Comparison of ENCODE assay signal across 10 mouse cellular contexts in the genomic region with DNA sequence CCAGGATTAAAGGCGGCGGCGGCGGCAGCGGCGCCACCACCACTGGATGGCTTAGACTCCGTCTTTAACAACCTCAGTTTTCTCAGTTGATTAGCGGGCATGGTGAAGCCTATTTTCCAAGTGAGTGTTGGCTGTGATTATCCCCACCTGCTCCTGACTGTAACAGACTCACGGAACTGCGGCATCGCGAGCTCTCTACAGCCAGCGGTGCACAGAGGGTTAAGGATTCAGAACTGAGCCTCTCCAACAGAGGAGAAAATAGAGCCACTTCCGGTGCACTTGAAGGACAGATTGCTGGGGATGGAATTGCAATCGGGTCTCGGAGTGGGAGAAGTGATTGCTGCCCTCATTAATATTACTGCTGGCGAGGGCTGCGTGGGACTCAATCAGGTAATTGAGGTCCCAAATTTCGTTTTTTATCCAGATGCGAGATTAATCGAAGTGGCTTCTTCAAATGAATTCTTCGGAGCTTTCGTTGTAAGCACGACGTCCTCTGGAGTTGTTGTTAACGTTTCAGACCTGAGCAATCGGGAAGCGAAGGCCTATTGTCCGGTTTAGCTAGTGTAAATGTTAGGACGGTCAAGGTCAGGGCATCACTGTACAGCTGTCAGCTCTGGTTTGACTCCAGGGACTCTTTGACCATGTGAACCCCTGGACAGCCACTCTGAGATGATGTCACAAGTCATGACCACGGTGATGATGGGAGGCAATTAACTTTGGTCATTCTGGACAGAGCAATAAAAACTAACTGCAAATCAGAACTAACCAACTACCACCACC.
DNase-seq lines count a peak whose midpoint lies in the region; ATAC-seq lines count a peak whose summit lies in the region.
"Had no signal": no experiment of that assay in that cellular context is flagged by ENCODE, and none has a peak within 500 bp of the region (broad histone marks: within the 10 kb centered on the region; RNA-seq: fewer than 3 reads in every experiment).

No protein-coding gene starts in this region.

- no peak for ATAC-seq in kidney, embryonic 14.5 days (ENCODE audit: low FRiP score, low TSS enrichment)
- ATAC-seq in embryonic facial prominence, embryonic 12.5 days (ENCODE audit: insufficient number of reproducible peaks, insufficient read depth, low FRiP score, low TSS enrichment) = no peak
- ATAC-seq in hindbrain, embryonic 15.5 days (ENCODE audit: low FRiP score, low read depth) = no peak
- no peak for ATAC-seq in midbrain, embryonic 16.5 days
- ATAC-seq: CD4-positive, CD25-positive, alpha-beta regulatory T cell, adult 4 months had no signal

- 51% methylated on average over 31 of the region's 31 CpGs for WGBS in kidney, embryonic 14.5 days
- 45% methylated on average over 31 of the region's 31 CpGs for WGBS in embryonic facial prominence, embryonic 12.5 days
- 69% methylated on average over 31 of the region's 31 CpGs for WGBS in hindbrain, embryonic 15.5 days
- WGBS in midbrain, embryonic 16.5 days = 56% methylated on average over 31 of the region's 31 CpGs

- H3K4me3 ChIP-seq in kidney, embryonic 14.5 days (ENCODE audit: low read length) = peak overlapping the region; percentile 12; the same call in 1 of the 2 replicates
- H3K4me3 ChIP-seq in embryonic facial prominence, embryonic 12.5 days = peak overlapping the region; percentile 2
- H3K4me3 ChIP-seq in hindbrain, embryonic 15.5 days = 0 out of 2 replicates have a peak overlapping the region, but pooled peaks have one; percentile 5
- peak overlapping the region; percentile 9 for H3K4me3 ChIP-seq in midbrain, embryonic 16.5 days (ENCODE audit: low read depth, low read length)
- H3K4me3 ChIP-seq: megakaryocyte, embryonic 14.5 days had no signal

- no peak overlapping the region for H3K9ac ChIP-seq in kidney, embryonic 14.5 days (ENCODE audit: low read depth, low read length)
- no peak overlapping the region for H3K9ac ChIP-seq in embryonic facial prominence, embryonic 12.5 days
- H3K9ac ChIP-seq in hindbrain, embryonic 15.5 days = no peak overlapping the region
- H3K9ac ChIP-seq in midbrain, embryonic 16.5 days (ENCODE audit: low read depth, low read length) = peak overlapping the region; percentile 31; the same call in 1 of the 2 replicates

- H3K27me3 ChIP-seq in kidney, embryonic 14.5 days (ENCODE audit: control insufficient read depth, insufficient read depth, low read length) = no peaks in the 10 kb centered on the region
- no peaks in the 10 kb centered on the region for H3K27me3 ChIP-seq in embryonic facial prominence, embryonic 12.5 days
- no peaks in the 10 kb centered on the region for H3K27me3 ChIP-seq in hindbrain, embryonic 15.5 days
- no peaks in the 10 kb centered on the region for H3K27me3 ChIP-seq in midbrain, embryonic 16.5 days (ENCODE audit: control insufficient read depth, insufficient read depth, low read depth, low read length)

- H3K4me2 ChIP-seq in kidney, embryonic 14.5 days (replicated peaks; ENCODE audit: low read depth, low read length) = peak overlapping the region; percentile 21
- H3K4me2 ChIP-seq in embryonic facial prominence, embryonic 12.5 days (replicated peaks) = peak overlapping the region; percentile 36
- peak overlapping the region; percentile 36 for H3K4me2 ChIP-seq in hindbrain, embryonic 15.5 days
- H3K4me2 ChIP-seq in midbrain, embryonic 16.5 days (ENCODE audit: low read length) = peak overlapping the region; percentile 37

- no peak overlapping the region for H3K27ac ChIP-seq in kidney, embryonic 14.5 days (ENCODE audit: low read depth, low read length)
- no peak overlapping the region for H3K27ac ChIP-seq in embryonic facial prominence, embryonic 12.5 days
- 0 out of 2 replicates have a peak overlapping the region, but pooled peaks have one; percentile 4 for H3K27ac ChIP-seq in hindbrain, embryonic 15.5 days (replicated peaks)
- peak overlapping the region; percentile 26 for H3K27ac ChIP-seq in midbrain, embryonic 16.5 days (ENCODE audit: low read length)

- DNase-seq in kidney, adult 9 months = no peak
- no peak for DNase-seq in cerebellum, postnatal 36 days
- no peak for DNase-seq in urinary bladder, adult 18-20 months (ENCODE audit: low spot score in 2 of 2)
- DNase-seq in lung, postnatal 36 days = no peak

- peaks cover 7% of the 10 kb centered on the region; the same call in 1 of the 2 replicates for H3K4me1 ChIP-seq in kidney, embryonic 14.5 days (ENCODE audit: control insufficient read depth, insufficient read depth, low read length)
- no peaks in the 10 kb centered on the region for H3K4me1 ChIP-seq in embryonic facial prominence, embryonic 12.5 days
- no peaks in the 10 kb centered on the region; the same call in 1 of the 2 replicates for H3K4me1 ChIP-seq in hindbrain, embryonic 15.5 days (replicated peaks)
- H3K4me1 ChIP-seq in midbrain, embryonic 16.5 days (ENCODE audit: control insufficient read depth, insufficient read depth, low read length) = no peaks in the 10 kb centered on the region
- H3K4me1 ChIP-seq: megakaryocyte, embryonic 14.5 days had no signal

- H3K9me3 ChIP-seq in kidney, embryonic 14.5 days (ENCODE audit: control insufficient read depth, low read length) = no peaks in the 10 kb centered on the region
- H3K9me3 ChIP-seq in embryonic facial prominence, embryonic 12.5 days = no peaks in the 10 kb centered on the region
- no peaks in the 10 kb centered on the region for H3K9me3 ChIP-seq in hindbrain, embryonic 15.5 days
- H3K9me3 ChIP-seq in midbrain, embryonic 16.5 days (replicated peaks; ENCODE audit: control insufficient read depth, low read length, poor library complexity, severe bottlenecking) = no peaks in the 10 kb centered on the region

- no peaks in the 10 kb centered on the region for H3K36me3 ChIP-seq in kidney, embryonic 14.5 days (ENCODE audit: control insufficient read depth, insufficient read depth, low read length)
- no peaks in the 10 kb centered on the region for H3K36me3 ChIP-seq in embryonic facial prominence, embryonic 12.5 days
- no peaks in the 10 kb centered on the region for H3K36me3 ChIP-seq in hindbrain, embryonic 15.5 days
- H3K36me3 ChIP-seq in midbrain, embryonic 16.5 days (ENCODE audit: control insufficient read depth, insufficient read depth, low read length) = no peaks in the 10 kb centered on the region

Comparison
In these comparisons a context has a peak if more than half of its experiments do, and no peak if none do; other contexts are left out.
1. H3K27ac ChIP-seq: peak in hindbrain, embryonic 15.5 days (single experiment) and midbrain, embryonic 16.5 days (single experiment); none in kidney, embryonic 14.5 days (single experiment) and embryonic facial prominence, embryonic 12.5 days (single experiment).
2. Peak in every context shown above with its lines, with median percentiles within 50 percentile points of each other: H3K4me2 ChIP-seq and H3K4me3 ChIP-seq.